Mouse (Mus musculus) hindbrain, embryonic 11.5 days (tissue): ENCODE measurements around the gene Psmb1. TPM values are rescaled to one million over a fixed set of nuclear protein-coding genes. Genes with fewer than 3 reads are reported as not detected.
A peak's percentile ranks its signal among the peaks of the same experiment; 100 is the strongest.
"Not testable (repeated sequence)": the region's sequence is repeated elsewhere in the genome, so short reads cannot be mapped to it uniquely, and the experiment has no call there.

Source experiments
- ATAC-seq: fragments of 200-750 bp; cut with Nextera tagmentation; 2 replicates; pipeline ENCODE4 v1.8.0; 2017; ENCODE audit warnings: mild to moderate bottlenecking, moderate TSS enrichment, moderate library complexity; ENCODE audit not compliant: low FRiP score
- DNase-seq: peaks from one replicate; pipeline ENCODE4 v3.0.0-alpha.2; 2015; ENCODE audit warnings: low spot score
- H3K27ac ChIP-seq: fragments of 300-500 bp; sonication (generic); 2 replicates; pipeline ENCODE4 v1.5.1; 2014; ENCODE audit warnings: mild to moderate bottlenecking, low read depth, low read length
- H3K27me3 ChIP-seq: fragments of 300-500 bp; sonication (generic); 2 replicates; pipeline ENCODE4 v1.6.1; 2014; ENCODE audit warnings: mild to moderate bottlenecking, low read length, moderate library complexity, mixed read lengths; ENCODE audit not compliant: control insufficient read depth, insufficient read depth
- H3K36me3 ChIP-seq: fragments of 300-500 bp; sonication (generic); 2 replicates; pipeline ENCODE4 v1.6.1; 2014; ENCODE audit warnings: mild to moderate bottlenecking, low read length, moderate library complexity, mixed read lengths; ENCODE audit not compliant: control insufficient read depth, insufficient read depth
- H3K4me1 ChIP-seq: fragments of 300-500 bp; sonication (generic); replicated peaks from 2 replicates; pipeline ENCODE4 v1.6.1; 2014; ENCODE audit warnings: low read length, mixed read lengths; ENCODE audit not compliant: control insufficient read depth, insufficient read depth
- H3K4me2 ChIP-seq: fragments of 300-500 bp; sonication (generic); replicated peaks from 2 replicates; pipeline ENCODE4 v1.6.1; 2014; ENCODE audit warnings: mild to moderate bottlenecking, low read depth, low read length
- H3K4me3 ChIP-seq: fragments of 300-500 bp; sonication (generic); 2 replicates; pipeline ENCODE4 v1.5.1; 2014; ENCODE audit warnings: low read depth, low read length
- H3K9ac ChIP-seq: fragments of 300-500 bp; sonication (generic); 2 replicates; pipeline ENCODE4 v1.6.1; 2014; ENCODE audit warnings: low read depth, low read length
- H3K9me3 ChIP-seq: fragments of 300-500 bp; sonication (generic); 2 replicates; pipeline ENCODE4 v1.6.1; 2016; ENCODE audit warnings: low read length; ENCODE audit not compliant: control insufficient read depth
- WGBS: fragments of 180-500 bp; shearing (Covaris S2); extraction: QIAGEN DNeasy Blood & Tissue Kit; methylation state at CpG from one replicate; pipeline ENCODE4 v1.1.7; 2014; 5-methylcytosine and 5-hydroxymethylcytosine counted together
- polyA plus RNA-seq: library from polyadenylated mRNA; unstranded; fragments of >200 nt; fragmentation: Nextera tagmentation; extraction: Ambion mirVana; gene quantifications from 2 replicates; pipeline ENCODE4 v1.2.1, GENCODE M21; 2014

Psmb1 gene
- polyA plus RNA-seq, 1 experiment from 2014 or later, result 275 TPM

GRCm38 (mm10) chr17:15449144-15449543 lies 50.4 kb downstream of the Psmb1 start:
- not testable (repeated sequence) for DNase-seq, H3K4me1 ChIP-seq, ATAC-seq, H3K4me3 ChIP-seq, H3K9ac ChIP-seq, H3K4me2 ChIP-seq, H3K9me3 ChIP-seq, H3K27ac ChIP-seq, H3K36me3 ChIP-seq, H3K27me3 ChIP-seq
- WGBS, result 74% methylated on average over 6 of the region's 6 CpGs

- no peaks in the 10 kb centered on the region; the same call in 1 of the 2 replicates for H3K4me1 ChIP-seq
- WGBS, result 80% methylated on average over 5 of the region's 5 CpGs
- no peak overlapping the region for H3K27ac ChIP-seq
- no peaks in the 10 kb centered on the region for H3K9me3 ChIP-seq
- no peaks in the 10 kb centered on the region for H3K27me3 ChIP-seq
- H3K4me3 ChIP-seq, result no peak overlapping the region
- no peak overlapping the region for H3K9ac ChIP-seq
- no peaks in the 10 kb centered on the region for H3K36me3 ChIP-seq
- ATAC-seq (no peak), DNase-seq (no peak)
- H3K4me2 ChIP-seq, result no peak overlapping the region
Observed at GRCm38 (mm10) chr17:15447831-15448230, 51.7 kb downstream of the Psmb1 start.

GRCm38 (mm10) chr17:15445421-15445820 lies 54.1 kb downstream of the Psmb1 start:
- Histone ChIP-seq H3K36me3 (no peaks in the 10 kb centered on the region), H3K27me3 (no peaks in the 10 kb centered on the region), H3K4me3 (no peak overlapping the region), H3K4me2 (no peak overlapping the region), H3K4me1 (peaks cover 7% of the 10 kb centered on the region), H3K9me3 (no peaks in the 10 kb centered on the region), H3K9ac (no peak overlapping the region), H3K27ac (no peak overlapping the region)
- DNase-seq (no peak), ATAC-seq (no peak)
- WGBS, result 75% methylated on average over 3 of the region's 3 CpGs

- WGBS, result 4% methylated on average over 10 of the region's 11 CpGs
- Histone ChIP-seq H3K4me1 (peaks cover 12% of the 10 kb centered on the region), H3K4me2 (peak overlapping the region; percentile 17; the same call in 1 of the 2 replicates), H3K27me3 (no peaks in the 10 kb centered on the region), H3K9ac (0 out of 2 replicates have a peak overlapping the region, but pooled peaks have one; percentile 7), H3K27ac (peak overlapping the region; percentile 60), H3K36me3 (no peaks in the 10 kb centered on the region), H3K9me3 (no peaks in the 10 kb centered on the region), H3K4me3 (no peak overlapping the region)
- ATAC-seq, result peak; percentile 95
- peak; percentile 76 for DNase-seq
Observed at GRCm38 (mm10) chr17:15440463-15441121, 59.0 kb downstream of the Psmb1 start.

- H3K9me3 ChIP-seq, result no peaks in the 10 kb centered on the region
- ATAC-seq, result peak; percentile 19; the same call in 1 of the 2 replicates
Observed at GRCm38 (mm10) chr17:15440067-15440462, 59.5 kb downstream of the Psmb1 start.

GRCm38 (mm10) chr17:15434748-15435147 lies 64.8 kb downstream of the Psmb1 start:
- Histone ChIP-seq H3K4me3 (no peak overlapping the region), H3K9ac (no peak overlapping the region), H3K4me1 (no peaks in the 10 kb centered on the region), H3K36me3 (no peaks in the 10 kb centered on the region), H3K27me3 (no peaks in the 10 kb centered on the region), H3K27ac (no peak overlapping the region), H3K9me3 (no peaks in the 10 kb centered on the region), H3K4me2 (no peak overlapping the region)
- 81% methylated on average over 3 of the region's 3 CpGs for WGBS
- DNase-seq, result no peak
- ATAC-seq, result no peak

More at GRCm38 (mm10) chr17:15440067-15440462, 59.5 kb downstream of the Psmb1 start:
- Histone ChIP-seq H3K9ac (no peak overlapping the region), H3K4me1 (peaks cover 12% of the 10 kb centered on the region), H3K4me2 (no peak overlapping the region), H3K27ac (peak overlapping the region; percentile 60), H3K4me3 (no peak overlapping the region), H3K27me3 (no peaks in the 10 kb centered on the region), H3K36me3 (no peaks in the 10 kb centered on the region)
- 62% methylated on average over 8 of the region's 8 CpGs for WGBS
- no peak for DNase-seq

- peaks cover 2% of the 10 kb centered on the region; the same call in 1 of the 2 replicates for H3K36me3 ChIP-seq
- no peak overlapping the region for H3K4me2 ChIP-seq
- H3K27ac ChIP-seq, result no peak overlapping the region
- 86% methylated on average over 3 of the region's 3 CpGs for WGBS
- no peaks in the 10 kb centered on the region for H3K9me3 ChIP-seq
- ATAC-seq, result no peak
- no peaks in the 10 kb centered on the region for H3K27me3 ChIP-seq
- H3K4me3 ChIP-seq, result no peak overlapping the region
- no peaks in the 10 kb centered on the region for H3K4me1 ChIP-seq
- no peak for DNase-seq
- H3K9ac ChIP-seq, result no peak overlapping the region
Observed at GRCm38 (mm10) chr17:15432036-15432435, 67.5 kb downstream of the Psmb1 start.

GRCm38 (mm10) chr17:15431551-15431950 lies 68.0 kb downstream of the Psmb1 start:
- H3K9ac ChIP-seq, result no peak overlapping the region
- DNase-seq, result no peak
- ATAC-seq, result no peak

GRCm38 (mm10) chr17:15431021-15431514 lies 68.5 kb downstream of the Psmb1 start:
- peaks cover 2% of the 10 kb centered on the region; the same call in 1 of the 2 replicates for H3K36me3 ChIP-seq
- H3K9me3 ChIP-seq, result no peaks in the 10 kb centered on the region
- no peak overlapping the region for H3K27ac ChIP-seq
- H3K4me1 ChIP-seq, result no peaks in the 10 kb centered on the region
- H3K9ac ChIP-seq, result no peak overlapping the region
- no peak overlapping the region for H3K4me2 ChIP-seq
- H3K4me3 ChIP-seq, result no peak overlapping the region
- DNase-seq, result no peak
- no peaks in the 10 kb centered on the region for H3K27me3 ChIP-seq
- 70% methylated on average over 5 of the region's 5 CpGs for WGBS
- ATAC-seq, result no peak

More at GRCm38 (mm10) chr17:15431551-15431950, 68.0 kb downstream of the Psmb1 start:
- WGBS, result 94% methylated on average over 4 of the region's 4 CpGs
- H3K36me3 ChIP-seq, result peaks cover 2% of the 10 kb centered on the region; the same call in 1 of the 2 replicates
- no peaks in the 10 kb centered on the region for H3K27me3 ChIP-seq
- no peak overlapping the region for H3K27ac ChIP-seq
- H3K4me2 ChIP-seq, result no peak overlapping the region
- H3K9me3 ChIP-seq, result no peaks in the 10 kb centered on the region
- no peaks in the 10 kb centered on the region for H3K4me1 ChIP-seq
- H3K4me3 ChIP-seq, result no peak overlapping the region
